Mouse (Mus musculus): ENCODE results near the gene Gm6525. TPM values are rescaled to one million over a fixed set of nuclear protein-coding genes. Genes with fewer than 3 reads are reported as not detected.

Gm6525 gene
- total and polyA plus RNA-seq, 3 experiments: 0.17 to 0.71 (median 0.31) TPM

DNA sequence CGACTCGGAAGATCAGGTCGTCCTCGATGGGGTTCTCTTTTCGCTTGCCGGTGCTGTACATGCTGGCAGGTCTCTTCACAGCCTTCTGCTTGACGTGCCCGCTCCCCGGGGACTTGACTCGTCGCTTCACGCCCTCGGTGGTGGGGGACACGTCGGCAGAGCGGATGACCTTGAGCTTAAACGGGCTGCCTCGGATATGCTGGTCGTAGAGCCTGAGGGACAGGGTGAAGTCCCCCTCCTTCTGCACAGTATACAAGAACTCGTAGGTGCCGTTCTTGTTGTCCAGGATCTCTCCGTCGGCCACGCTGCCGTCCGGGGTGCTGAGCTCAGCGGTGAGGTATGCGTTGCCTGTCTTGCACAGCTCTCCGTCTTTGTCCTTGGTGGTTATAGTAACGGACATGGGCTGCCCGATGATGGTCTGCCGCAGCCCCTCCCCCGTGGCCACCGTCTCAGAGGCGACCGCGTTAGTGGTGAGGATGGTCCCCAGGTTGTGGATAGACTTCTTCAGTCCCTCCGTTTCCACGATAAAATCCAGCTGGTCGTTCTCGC lies 16.7 kb downstream of the Gm6525 start:
- no peaks in the 10 kb centered on the region for H3K27me3 ChIP-seq (replicated peaks)
- no peak for TF ChIP-seq JUN (IDR thresholded peaks at IDR 0.05; ENCODE audit: insufficient read depth, low read depth, low read length)
- no peak for TF ChIP-seq MEF2A (IDR thresholded peaks at IDR 0.05; ENCODE audit: borderline replicate concordance, low read depth, low read length)
- no peak for TF ChIP-seq ETS1 (conservative IDR thresholded peaks at IDR 0.05; ENCODE audit: low read depth, low read length)
- TF ChIP-seq TBP (conservative IDR thresholded peaks at IDR 0.05; ENCODE audit: low read depth, low read length): no peak
- TF ChIP-seq ZC3H11A (IDR thresholded peaks at IDR 0.05; ENCODE audit: low read depth, low read length): no peak
- no peak for TF ChIP-seq MAZ (IDR thresholded peaks at IDR 0.05; ENCODE audit: low read depth, low read length)
- TF ChIP-seq POLR2AphosphoS2 (IDR thresholded peaks at IDR 0.05; ENCODE audit: low read depth, low read length): no peak
- TF ChIP-seq E2F4 (IDR thresholded peaks at IDR 0.05; ENCODE audit: insufficient replicate concordance, low read depth, low read length): no peak
- no peak for TF ChIP-seq NRF1 (IDR thresholded peaks at IDR 0.05; ENCODE audit: low read depth, low read length)
- TF ChIP-seq ZNF384 (IDR thresholded peaks at IDR 0.05; ENCODE audit: low read depth, low read length): no peak
- TF ChIP-seq MAFK (IDR thresholded peaks at IDR 0.05; ENCODE audit: insufficient replicate concordance, low read length): no peak
- no peak for TF ChIP-seq CHD2 (IDR thresholded peaks at IDR 0.05; ENCODE audit: low read length)
- TF ChIP-seq IRF4 (IDR thresholded peaks at IDR 0.05; ENCODE audit: low read depth, low read length): no peak
- in situ Hi-C loops (cut with MboI; ENCODE audit: low pct_ligation_motif_present, low pct_unique_long_range_greater_than_20kb, low sequenced_read_pairs): no loop called here
- no peaks in the 10 kb centered on the region for H3K79me2 ChIP-seq (replicated peaks; ENCODE audit: control insufficient read depth, extremely low read depth, insufficient read depth, poor library complexity, severe bottlenecking)
- no peak overlapping the region for H3K4me2 ChIP-seq (ENCODE audit: insufficient read depth, low read depth, poor library complexity, severe bottlenecking)
- H3K9me3 ChIP-seq (replicated peaks; ENCODE audit: low read length): no peaks in the 10 kb centered on the region
- H3K9ac ChIP-seq (ENCODE audit: insufficient read depth, low read depth): no peak overlapping the region
- no peak overlapping the region for H3K4me3 ChIP-seq (replicated peaks in 1 of 3; ENCODE audit: low read depth in 2 of 3, low read length in 2 of 3, poor library complexity in 1 of 3)
- H3K27ac ChIP-seq (ENCODE audit: insufficient read depth, low read depth): no peak overlapping the region
- H3K4me1 ChIP-seq (ENCODE audit: control insufficient read depth in 1 of 2, insufficient read depth in 2 of 2): no peaks in the 10 kb centered on the region
- DNase-seq (ENCODE audit: extremely low read depth): no peak
- dilution Hi-C loops (cut with MboI; ENCODE audit: extremely low pct_ligation_motif_present, extremely low pct_unique_long_range_greater_than_20kb, low sequenced_read_pairs): no loop called here
- H3K36me3 ChIP-seq (replicated peaks in 1 of 2; ENCODE audit: control insufficient read depth in 1 of 2, insufficient read depth in 1 of 2, low read length in 1 of 2): peaks cover 6 to 31% of the 10 kb centered on the region in 2 experiments

GRCm38 (mm10) chr3:84191141-84191881 lies 17.4 kb downstream of the Gm6525 start:
- Histone ChIP-seq H3K9ac (ENCODE audit: insufficient read depth, low read depth) (no peak overlapping the region), H3K27me3 (replicated peaks) (no peaks in the 10 kb centered on the region), H3K27ac (ENCODE audit: insufficient read depth, low read depth) (no peak overlapping the region), H3K4me2 (ENCODE audit: insufficient read depth, low read depth, poor library complexity, severe bottlenecking) (no peak overlapping the region), H3K9me3 (replicated peaks; ENCODE audit: low read length) (no peaks in the 10 kb centered on the region), H3K4me3 (replicated peaks in 1 of 3; ENCODE audit: low read depth in 2 of 3, low read length in 2 of 3, poor library complexity in 1 of 3) (no peak overlapping the region), H3K4me1 (ENCODE audit: control insufficient read depth in 1 of 2, insufficient read depth in 2 of 2) (no peaks in the 10 kb centered on the region), H3K79me2 (replicated peaks; ENCODE audit: control insufficient read depth, extremely low read depth, insufficient read depth, poor library complexity, severe bottlenecking) (no peaks in the 10 kb centered on the region), H3K36me3 (replicated peaks in 1 of 2; ENCODE audit: control insufficient read depth in 1 of 2, insufficient read depth in 1 of 2, low read length in 1 of 2) (peaks cover 6 to 36% of the 10 kb centered on the region in 2 experiments)
- TF ChIP-seq KAT2A (IDR thresholded peaks at IDR 0.05; ENCODE audit: insufficient replicate concordance, low read length) (no peak), CHD1 (IDR thresholded peaks at IDR 0.05; ENCODE audit: low read depth, low read length) (no peak), RCOR1 (conservative IDR thresholded peaks at IDR 0.05; ENCODE audit: low read depth, low read length) (no peak), ELF1 (IDR thresholded peaks at IDR 0.05; ENCODE audit: low read depth, low read length) (no peak), MAFK (IDR thresholded peaks at IDR 0.05; ENCODE audit: insufficient replicate concordance, low read length) (no peak), NRF1 (IDR thresholded peaks at IDR 0.05; ENCODE audit: low read depth, low read length) (no peak), EP300 (IDR thresholded peaks at IDR 0.05; ENCODE audit: low read length) (no peak), PAX5 (IDR thresholded peaks at IDR 0.05; ENCODE audit: low read length) (no peak), SMC3 (IDR thresholded peaks at IDR 0.05; ENCODE audit: low read depth, low read length) (no peak), UBTF (IDR thresholded peaks at IDR 0.05; ENCODE audit: low read depth, low read length) (no peak)
- no peak for DNase-seq (ENCODE audit: extremely low read depth)
- dilution Hi-C loops (cut with MboI; ENCODE audit: extremely low pct_ligation_motif_present, extremely low pct_unique_long_range_greater_than_20kb, low sequenced_read_pairs) (no loop called here), in situ Hi-C loops (cut with MboI; ENCODE audit: low pct_ligation_motif_present, low pct_unique_long_range_greater_than_20kb, low sequenced_read_pairs) (no loop called here)
